Mouse (Mus musculus) limb, embryonic 12.5 days (tissue): ENCODE data around the gene Anpep. TPM values are rescaled to one million over a fixed set of nuclear protein-coding genes. Genes with fewer than 3 reads are reported as not detected.

Experiments
- ATAC-seq: fragments of 200-750 bp; cut with Nextera tagmentation; 2 replicates; pipeline ENCODE4 v1.8.0; 2017; ENCODE audit warnings: low read depth, moderate TSS enrichment; ENCODE audit not compliant: insufficient number of reproducible peaks, insufficient read depth, low FRiP score, low TSS enrichment
- H3K27ac ChIP-seq: fragments of 300-500 bp; sonication (generic); 2 replicates; pipeline ENCODE4 v1.5.1; 2016; ENCODE audit warnings: mild to moderate bottlenecking, moderate library complexity
- H3K27me3 ChIP-seq: fragments of 300-500 bp; sonication (generic); 2 replicates; pipeline ENCODE4 v1.6.1; 2016; ENCODE audit warnings: mild to moderate bottlenecking, moderate library complexity
- H3K36me3 ChIP-seq: fragments of 300-500 bp; sonication (generic); 2 replicates; pipeline ENCODE4 v1.6.1; 2016; ENCODE audit warnings: mild to moderate bottlenecking, moderate library complexity
- H3K4me1 ChIP-seq: fragments of 300-500 bp; sonication (generic); replicated peaks from 2 replicates; pipeline ENCODE4 v1.6.1; 2016
- H3K4me2 ChIP-seq: fragments of 300-500 bp; sonication (generic); 2 replicates; pipeline ENCODE4 v1.6.1; 2016; ENCODE audit warnings: mild to moderate bottlenecking, moderate library complexity
- H3K4me3 ChIP-seq: fragments of 300-500 bp; sonication (generic); replicated peaks from 2 replicates; pipeline ENCODE4 v1.5.1; 2016; ENCODE audit warnings: mild to moderate bottlenecking
- H3K9ac ChIP-seq: fragments of 300-500 bp; sonication (generic); replicated peaks from 2 replicates; pipeline ENCODE4 v1.6.1; 2016; ENCODE audit warnings: mild to moderate bottlenecking, moderate library complexity
- H3K9me3 ChIP-seq: fragments of 300-500 bp; sonication (generic); 2 replicates; pipeline ENCODE4 v1.6.1; 2016; ENCODE audit warnings: mild to moderate bottlenecking, moderate library complexity
- WGBS: fragments of 180-500 bp; shearing (Covaris S2); methylation state at CpG from one replicate; pipeline ENCODE4 v1.1.7; 2016; 5-methylcytosine and 5-hydroxymethylcytosine counted together
- polyA plus RNA-seq: library from polyadenylated mRNA; unstranded; fragments of >200 nt; fragmentation: Nextera tagmentation; extraction: Ambion mirVana; gene quantifications from 2 replicates; pipeline ENCODE4 v1.2.1, GENCODE M21; 2016

The Anpep gene
- polyA plus RNA-seq, 1 experiment from 2014 or later, result 10.6 TPM

DNA sequence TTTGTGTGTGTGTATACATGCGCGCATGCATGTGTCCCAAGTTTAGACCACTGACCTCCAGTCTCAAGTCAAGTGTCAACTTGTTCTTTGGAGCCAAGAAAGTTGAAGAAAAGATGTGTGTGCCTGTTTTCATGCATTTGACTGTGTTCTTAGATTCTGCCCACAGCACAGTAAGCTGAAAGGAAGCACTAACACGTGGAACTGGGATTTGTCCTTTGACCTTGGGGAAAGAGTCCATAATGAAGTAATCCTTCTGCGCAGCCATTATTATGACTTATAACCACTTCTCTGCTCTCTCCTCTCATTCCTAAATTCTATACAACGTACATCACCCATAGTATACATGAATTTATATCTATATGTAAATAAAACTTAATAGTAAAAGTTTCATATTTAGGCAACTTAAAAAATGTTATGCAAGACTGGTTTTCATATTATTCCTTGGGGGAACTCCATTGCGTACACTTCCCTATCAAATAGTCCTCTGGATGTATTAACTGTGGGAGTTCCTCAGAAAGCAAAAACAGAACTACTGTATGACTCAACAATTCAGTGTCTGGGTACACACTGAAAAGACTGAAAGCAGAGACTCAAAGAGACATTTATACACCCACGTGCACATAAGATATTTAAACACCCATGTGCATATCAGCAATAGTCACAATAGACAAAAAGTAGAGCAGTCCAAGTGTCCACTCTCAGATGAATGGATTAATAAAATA, 22.9 kb upstream of the Anpep start:
- H3K36me3 ChIP-seq, result peaks cover 60% of the 10 kb centered on the region
- 92% methylated on average over 7 of the region's 7 CpGs for WGBS

DNA sequence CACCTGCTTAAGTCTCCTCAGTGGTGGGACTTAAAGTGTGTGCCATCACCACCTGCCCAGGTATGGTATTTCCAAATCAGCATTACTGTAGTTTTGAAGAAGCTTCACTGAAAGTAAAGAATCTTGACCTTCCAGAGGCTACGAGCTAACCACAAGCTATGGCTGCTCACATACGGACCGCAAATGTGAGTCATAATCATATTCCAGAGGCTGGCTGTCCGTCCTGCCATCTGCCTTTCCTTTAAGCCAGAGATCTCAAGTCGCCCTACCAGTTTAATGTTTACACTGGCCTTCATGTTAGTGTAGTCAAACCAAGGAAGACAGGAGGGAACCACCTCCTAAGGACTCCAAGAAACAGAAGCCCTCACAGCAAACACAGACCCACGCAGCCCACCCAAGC, 21.0 kb upstream of the Anpep start:
- no peaks in the 10 kb centered on the region for H3K9me3 ChIP-seq
- peaks cover 63% of the 10 kb centered on the region for H3K36me3 ChIP-seq
- 89% methylated on average over 6 of the region's 6 CpGs for WGBS
- no peak overlapping the region for H3K9ac ChIP-seq
- H3K4me1 ChIP-seq, result 0 out of 2 replicates have a peak, but pooled peaks cover 5% of the 10 kb centered on the region
- H3K4me3 ChIP-seq, result no peak overlapping the region
- no peak for ATAC-seq
- no peak overlapping the region for H3K27ac ChIP-seq
- no peak overlapping the region for H3K4me2 ChIP-seq
- H3K27me3 ChIP-seq, result no peaks in the 10 kb centered on the region

More for the DNA sequence above, 22.9 kb upstream of the Anpep start:
- H3K4me3 ChIP-seq, result no peak overlapping the region
- H3K27me3 ChIP-seq, result no peaks in the 10 kb centered on the region
- no peak for ATAC-seq
- H3K9ac ChIP-seq, result no peak overlapping the region
- no peak overlapping the region for H3K27ac ChIP-seq
- 0 out of 2 replicates have a peak, but pooled peaks cover 5% of the 10 kb centered on the region for H3K4me1 ChIP-seq
- no peaks in the 10 kb centered on the region for H3K9me3 ChIP-seq
- H3K4me2 ChIP-seq, result no peak overlapping the region

DNA sequence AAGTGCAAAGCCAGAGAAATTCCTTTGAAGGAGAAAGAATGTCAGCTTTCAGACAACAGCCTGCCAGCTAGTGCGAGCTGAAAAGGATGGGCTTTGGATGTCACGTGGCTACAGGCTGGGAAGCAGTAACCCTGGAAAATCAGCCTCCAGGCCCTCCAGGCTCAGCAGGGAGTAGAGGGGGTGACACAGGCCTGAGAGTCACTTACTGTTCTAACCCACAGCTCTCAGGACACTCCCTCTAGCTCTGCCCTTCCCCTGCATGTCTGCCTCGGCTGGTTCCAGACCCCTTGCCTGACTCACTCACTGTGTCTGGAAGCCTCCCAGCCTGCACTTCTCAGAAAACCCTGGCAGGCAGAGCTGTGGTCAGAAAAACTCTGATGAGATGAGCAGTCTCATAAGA, 20.1 kb upstream of the Anpep start:
- 32% methylated on average over 3 of the region's 3 CpGs for WGBS
- Histone ChIP-seq H3K27me3 (no peaks in the 10 kb centered on the region), H3K4me2 (no peak overlapping the region), H3K27ac (0 out of 2 replicates have a peak overlapping the region, but pooled peaks have one; percentile 4), H3K4me3 (no peak overlapping the region), H3K4me1 (0 out of 2 replicates have a peak, but pooled peaks cover 5% of the 10 kb centered on the region), H3K36me3 (peaks cover 71% of the 10 kb centered on the region), H3K9me3 (no peaks in the 10 kb centered on the region), H3K9ac (no peak overlapping the region)
- peak; percentile 56; the same call in 1 of the 2 replicates for ATAC-seq

DNA sequence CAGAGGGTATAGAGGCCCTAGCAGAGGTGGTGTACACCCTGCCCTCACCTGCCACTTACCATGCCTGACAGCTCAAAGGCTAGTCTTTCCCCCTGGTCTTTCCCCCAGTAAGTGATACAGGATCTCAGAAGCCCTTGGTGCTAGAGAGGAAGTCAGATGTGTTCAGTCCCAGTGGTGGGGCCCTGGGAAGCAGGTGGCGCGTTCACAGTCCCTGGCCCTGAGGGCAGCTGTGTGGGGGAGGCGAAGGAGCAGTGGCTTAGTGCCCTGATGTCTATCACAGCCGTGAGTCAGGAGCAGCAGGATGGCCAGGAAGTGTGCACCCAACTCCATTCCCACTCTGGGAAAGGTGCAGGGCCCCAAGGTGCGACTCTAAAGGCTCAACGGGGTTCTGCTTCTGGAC, 19.2 kb upstream of the Anpep start:
- H3K9me3 ChIP-seq, result no peaks in the 10 kb centered on the region
- WGBS, result 82% methylated on average over 6 of the region's 6 CpGs
- H3K4me1 ChIP-seq, result 0 out of 2 replicates have a peak, but pooled peaks cover 5% of the 10 kb centered on the region
- H3K4me3 ChIP-seq, result no peak overlapping the region
- no peak overlapping the region for H3K27ac ChIP-seq
- no peak for ATAC-seq
- no peaks in the 10 kb centered on the region for H3K27me3 ChIP-seq
- peaks cover 67% of the 10 kb centered on the region for H3K36me3 ChIP-seq
- H3K9ac ChIP-seq, result no peak overlapping the region
- H3K4me2 ChIP-seq, result no peak overlapping the region

DNA sequence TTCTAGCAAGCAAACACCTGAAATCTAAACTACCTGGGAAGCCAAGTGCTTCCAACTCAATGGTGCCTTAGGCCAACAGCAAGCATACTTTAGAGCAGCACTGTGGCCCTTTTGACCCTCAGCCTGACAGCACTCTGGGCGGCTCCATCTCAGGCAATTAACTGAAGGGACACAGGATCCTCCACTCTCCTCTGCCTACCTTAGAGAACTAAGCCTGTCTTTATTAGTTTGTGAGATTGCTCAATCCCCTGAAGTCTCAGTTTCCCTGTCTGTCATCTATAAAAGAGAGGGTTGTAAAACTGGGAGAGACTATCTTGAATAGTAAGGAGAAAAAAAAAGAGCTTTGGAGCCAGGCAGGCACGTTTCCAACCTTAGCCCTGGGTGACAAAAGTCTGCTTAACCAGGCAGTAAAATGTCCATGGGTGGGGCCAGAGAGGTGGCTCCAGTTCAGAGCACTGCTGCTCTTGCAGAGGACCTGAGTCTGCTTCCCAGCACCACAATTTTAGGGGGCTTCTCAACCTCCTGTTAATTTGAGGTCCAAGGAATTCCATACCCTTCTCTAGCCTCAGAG, 17.7 kb upstream of the Anpep start:
- Histone ChIP-seq H3K9ac (no peak overlapping the region), H3K9me3 (no peaks in the 10 kb centered on the region), H3K27ac (no peak overlapping the region), H3K27me3 (no peaks in the 10 kb centered on the region), H3K4me3 (no peak overlapping the region), H3K4me1 (0 out of 2 replicates have a peak, but pooled peaks cover 5% of the 10 kb centered on the region), H3K36me3 (peaks cover 61% of the 10 kb centered on the region), H3K4me2 (no peak overlapping the region)
- WGBS, result 33% methylated on average over 2 of the region's 2 CpGs
- ATAC-seq, result no peak

DNA sequence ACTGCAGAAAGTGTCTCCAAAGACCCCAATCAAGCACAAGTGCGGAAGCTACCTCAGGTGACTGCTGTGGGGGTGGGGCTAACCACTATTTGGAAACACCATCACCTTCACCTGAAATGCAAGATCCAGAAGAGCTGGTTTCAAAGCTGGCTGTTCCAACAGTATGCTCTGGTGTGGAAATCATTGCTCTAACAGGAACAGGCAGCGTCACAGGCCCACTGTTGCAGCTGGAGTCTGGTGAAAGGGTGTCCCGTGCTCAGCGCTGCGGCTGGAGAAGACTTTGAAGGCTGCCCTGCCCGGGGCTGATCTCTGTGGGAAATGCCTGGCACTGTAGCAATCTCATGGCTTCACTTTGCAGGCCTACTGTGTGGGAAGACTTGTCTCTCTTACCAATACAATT, 12.5 kb upstream of the Anpep start:
- Histone ChIP-seq H3K4me2 (no peak overlapping the region), H3K4me1 (peaks cover 14% of the 10 kb centered on the region), H3K9me3 (no peaks in the 10 kb centered on the region), H3K9ac (no peak overlapping the region), H3K27ac (no peak overlapping the region), H3K4me3 (no peak overlapping the region), H3K36me3 (peaks cover 17% of the 10 kb centered on the region; the same call in 1 of the 2 replicates), H3K27me3 (no peaks in the 10 kb centered on the region)
- no peak for ATAC-seq
- WGBS, result 83% methylated on average over 6 of the region's 6 CpGs

DNA sequence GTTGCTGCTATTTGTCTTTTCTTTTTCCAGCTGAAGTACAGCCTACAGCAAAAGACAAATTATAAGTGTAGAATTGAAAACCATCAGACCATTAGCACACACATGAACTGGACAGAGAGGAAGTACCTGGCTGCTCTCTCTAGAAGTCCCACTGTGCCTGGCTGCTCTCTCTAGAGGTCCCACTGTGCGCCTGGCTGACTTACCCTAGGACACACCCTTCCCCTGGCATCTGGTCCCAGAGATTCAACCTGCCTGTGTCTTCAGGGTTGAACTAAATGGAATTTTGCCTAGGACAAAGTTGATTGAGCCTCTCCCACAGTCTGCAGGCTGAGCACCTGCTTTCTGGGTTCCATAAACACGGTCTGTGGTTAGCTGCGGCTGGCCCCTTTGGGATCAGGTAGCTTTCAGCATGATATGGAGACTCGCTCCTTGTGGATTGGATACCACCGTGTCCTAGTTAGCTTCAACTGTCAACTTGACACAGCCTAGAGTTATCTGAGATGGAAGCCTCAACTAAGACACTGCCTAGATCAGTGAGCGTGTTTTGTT, 11.0 kb upstream of the Anpep start:
- WGBS, result 83% methylated on average over 6 of the region's 6 CpGs
- ATAC-seq, result no peak

DNA sequence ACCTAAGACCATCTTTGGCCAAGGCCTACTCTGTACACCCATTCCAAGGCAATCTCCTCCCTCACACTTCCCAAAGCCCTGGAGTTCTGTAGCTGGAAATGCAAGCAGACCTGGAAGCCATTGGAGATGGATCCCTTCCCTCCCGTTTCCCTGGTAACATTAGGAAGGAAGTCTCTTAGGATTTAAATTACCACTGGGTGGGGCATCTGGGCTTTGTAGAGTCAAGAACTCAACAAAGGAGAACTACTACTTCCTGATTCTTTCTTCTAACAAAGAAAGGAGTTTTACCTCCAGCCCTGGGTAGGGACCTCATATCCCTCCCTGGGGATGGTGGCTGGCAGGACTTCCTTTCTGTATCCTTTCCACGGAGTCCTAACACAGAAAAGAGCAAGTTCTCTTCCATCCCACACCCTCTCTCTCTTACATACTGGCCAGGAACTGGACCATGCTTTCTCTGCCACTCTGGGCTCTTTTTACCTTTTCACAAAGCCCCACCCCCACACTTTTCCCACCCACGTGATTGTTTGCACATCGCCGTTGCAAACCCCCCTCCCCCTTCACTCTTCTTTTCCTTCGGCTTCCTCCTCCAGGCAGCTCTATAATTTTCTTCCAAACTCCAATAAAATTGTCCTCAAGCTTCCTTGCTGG, 8.3 kb upstream of the Anpep start:
- Histone ChIP-seq H3K4me3 (no peak overlapping the region), H3K27me3 (no peaks in the 10 kb centered on the region), H3K4me2 (no peak overlapping the region), H3K36me3 (no peaks in the 10 kb centered on the region), H3K27ac (peak overlapping the region; percentile 54; the same call in 1 of the 2 replicates), H3K9me3 (no peaks in the 10 kb centered on the region), H3K9ac (no peak overlapping the region), H3K4me1 (peaks cover 34% of the 10 kb centered on the region)
- no peak for ATAC-seq
- WGBS, result 38% methylated on average over 6 of the region's 6 CpGs

More for the DNA sequence above, 11.0 kb upstream of the Anpep start:
- Histone ChIP-seq H3K27me3 (no peaks in the 10 kb centered on the region), H3K9ac (no peak overlapping the region), H3K27ac (no peak overlapping the region), H3K4me3 (no peak overlapping the region), H3K9me3 (no peaks in the 10 kb centered on the region), H3K36me3 (peaks cover 11% of the 10 kb centered on the region; the same call in 1 of the 2 replicates), H3K4me2 (no peak overlapping the region), H3K4me1 (peaks cover 27% of the 10 kb centered on the region)

DNA sequence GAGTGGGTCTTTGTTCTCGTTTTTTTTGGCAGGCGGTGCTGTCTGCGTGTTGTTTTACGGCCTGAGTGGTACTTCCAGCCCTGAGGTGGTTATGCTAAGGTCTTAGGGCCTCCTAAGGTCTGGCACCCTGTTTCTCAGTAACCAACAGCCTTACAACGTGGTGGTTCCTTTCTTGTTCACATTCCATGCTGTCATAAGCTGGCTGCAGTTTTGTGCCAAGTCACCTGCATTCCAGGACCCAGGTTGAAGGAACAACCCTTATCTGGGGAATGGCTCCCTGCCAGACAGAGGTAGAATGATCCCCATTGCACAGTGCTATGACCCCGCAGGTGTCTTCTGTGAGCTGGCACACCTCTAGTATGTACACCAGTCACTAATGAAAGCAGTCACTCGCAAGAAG, 7.6 kb upstream of the Anpep start:
- H3K27me3 ChIP-seq, result no peaks in the 10 kb centered on the region
- WGBS, result 63% methylated on average over 7 of the region's 7 CpGs
- H3K9ac ChIP-seq, result no peak overlapping the region
- ATAC-seq, result no peak
- H3K27ac ChIP-seq, result 0 out of 2 replicates have a peak overlapping the region, but pooled peaks have one; percentile 54
- H3K4me1 ChIP-seq, result peaks cover 34% of the 10 kb centered on the region
- H3K36me3 ChIP-seq, result no peaks in the 10 kb centered on the region
- H3K9me3 ChIP-seq, result no peaks in the 10 kb centered on the region
- no peak overlapping the region for H3K4me2 ChIP-seq
- H3K4me3 ChIP-seq, result no peak overlapping the region

DNA sequence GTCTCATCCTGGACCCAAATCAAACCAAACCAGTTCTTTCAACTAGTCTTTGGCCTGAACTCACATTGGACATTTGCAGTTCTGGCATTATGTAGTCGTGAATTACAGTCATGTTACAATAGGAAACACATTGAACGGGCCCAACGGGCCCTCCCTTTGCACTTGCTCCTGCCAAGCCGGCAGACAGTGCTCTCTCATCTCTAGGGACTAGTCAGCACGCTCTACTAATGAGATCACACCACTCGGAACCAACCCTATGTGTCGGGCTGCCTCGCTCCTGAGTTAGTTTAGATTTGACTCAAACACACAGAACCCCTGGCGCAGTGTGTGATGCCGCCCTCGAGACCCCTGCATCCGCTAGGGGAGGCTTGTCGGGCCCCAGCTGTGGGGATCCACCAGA, 7.0 kb upstream of the Anpep start:
- 78% methylated on average over 13 of the region's 13 CpGs for WGBS
- Histone ChIP-seq H3K4me3 (no peak overlapping the region), H3K4me1 (peaks cover 35% of the 10 kb centered on the region), H3K9me3 (no peaks in the 10 kb centered on the region), H3K27me3 (no peaks in the 10 kb centered on the region), H3K27ac (peak overlapping the region; percentile 76), H3K36me3 (no peaks in the 10 kb centered on the region), H3K4me2 (no peak overlapping the region), H3K9ac (no peak overlapping the region)
- no peak for ATAC-seq
